Mouse (Mus musculus): ENCODE measurements at regions not wholly inside any gene's neighbourhood (a gene's known extent, or its start where the extent isn't known, plus 50 kb on each side); places are given as distances from the start of the nearest gene placed in this dataset.

DNA sequence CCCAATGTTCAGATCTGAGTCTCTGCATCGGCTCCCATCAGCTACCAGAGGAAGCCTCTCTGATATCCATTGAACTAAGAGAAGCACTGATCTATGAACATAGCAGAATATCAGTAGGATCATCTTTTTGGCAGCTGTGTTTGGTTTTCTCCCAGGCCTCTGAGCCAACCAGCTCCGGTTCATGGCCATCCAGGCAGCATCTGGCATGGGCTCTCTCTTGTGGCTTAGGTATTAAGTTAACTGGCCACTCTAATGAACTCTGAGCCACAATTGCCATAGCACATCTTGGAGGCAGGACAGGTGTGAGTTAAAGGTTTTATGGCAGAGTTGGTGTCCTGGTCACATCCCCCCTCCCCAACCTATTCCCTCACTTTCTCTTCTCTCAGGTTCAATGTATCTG lies 90.2 kb upstream of the Ufm1 start:
- Histone ChIP-seq H3K36me3 (no peaks in the 10 kb centered on the region), H3K9ac (no peak overlapping the region), H3K4me1 (no peaks in the 10 kb centered on the region), H3K4me3 (no peak overlapping the region), H3K27me3 (no peaks in the 10 kb centered on the region), H3K4me2 (replicated peaks) (no peak overlapping the region), H3K27ac (no peak overlapping the region), H3K9me3 (no peaks in the 10 kb centered on the region)
- no peak for ATAC-seq (ENCODE audit: insufficient number of reproducible peaks, insufficient read depth, low FRiP score, low TSS enrichment)
- 80% methylated on average over 2 of the region's 2 CpGs for WGBS

DNA sequence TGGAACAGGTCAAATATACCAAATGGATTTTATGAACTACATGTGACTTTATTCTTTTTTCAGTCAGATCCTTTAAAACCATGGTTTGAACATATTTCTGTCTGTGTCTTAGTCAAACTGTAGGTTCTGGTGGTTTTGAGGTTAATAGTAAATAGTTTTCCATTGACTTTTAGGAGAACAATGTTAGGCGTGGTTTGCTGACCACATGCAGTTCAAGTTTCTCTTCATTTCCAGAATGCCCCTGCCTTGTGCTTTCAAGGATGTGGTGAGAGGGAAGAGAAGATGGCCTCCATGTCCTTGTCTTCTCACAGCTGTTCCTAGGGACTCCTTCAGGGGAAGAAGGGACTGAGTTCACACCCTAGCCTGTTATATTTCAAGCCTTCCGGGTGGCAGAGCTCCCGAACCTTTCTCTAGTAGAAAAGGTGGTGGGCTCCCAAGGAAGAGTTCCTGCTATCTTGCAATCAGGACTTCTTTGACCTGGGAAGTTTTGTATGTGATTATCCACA lies 76.1 kb upstream of the Ufm1 start:
- Histone ChIP-seq H3K27ac (no peak overlapping the region), H3K9me3 (no peaks in the 10 kb centered on the region), H3K4me1 (no peaks in the 10 kb centered on the region), H3K9ac (no peak overlapping the region), H3K27me3 (no peaks in the 10 kb centered on the region), H3K4me2 (replicated peaks) (no peak overlapping the region), H3K4me3 (no peak overlapping the region), H3K36me3 (no peaks in the 10 kb centered on the region)
- no peak for ATAC-seq (ENCODE audit: insufficient number of reproducible peaks, insufficient read depth, low FRiP score, low TSS enrichment)
- WGBS, result 82% methylated on average over 3 of the region's 3 CpGs

DNA sequence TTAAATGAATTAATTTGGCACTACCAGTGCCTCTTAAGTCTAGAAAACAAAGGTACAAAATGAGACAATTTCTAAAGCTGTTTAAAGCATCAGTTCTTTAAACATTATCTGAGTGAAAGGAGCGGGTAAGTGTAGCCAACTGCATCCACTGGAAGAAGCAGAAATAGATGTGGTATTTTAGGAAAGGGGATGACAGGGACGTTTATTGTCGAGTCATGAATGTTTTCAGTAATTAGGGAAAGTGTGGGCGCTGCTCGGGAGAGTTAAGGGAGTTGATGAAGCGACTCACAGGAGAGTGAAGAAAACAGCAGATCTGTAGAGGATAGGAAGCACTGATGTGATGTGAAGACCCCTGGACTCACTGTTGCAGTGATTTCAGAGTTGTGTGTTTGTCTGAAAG lies 68.1 kb upstream of the Ufm1 start:
- no peak overlapping the region for H3K4me2 ChIP-seq (replicated peaks)
- WGBS, result 75% methylated on average over 6 of the region's 6 CpGs
- H3K9ac ChIP-seq, result no peak overlapping the region
- H3K27ac ChIP-seq, result no peak overlapping the region
- H3K9me3 ChIP-seq, result no peaks in the 10 kb centered on the region
- no peak overlapping the region for H3K4me3 ChIP-seq
- no peaks in the 10 kb centered on the region for H3K36me3 ChIP-seq
- H3K27me3 ChIP-seq, result no peaks in the 10 kb centered on the region
- no peak for ATAC-seq (ENCODE audit: insufficient number of reproducible peaks, insufficient read depth, low FRiP score, low TSS enrichment)
- H3K4me1 ChIP-seq, result no peaks in the 10 kb centered on the region

DNA sequence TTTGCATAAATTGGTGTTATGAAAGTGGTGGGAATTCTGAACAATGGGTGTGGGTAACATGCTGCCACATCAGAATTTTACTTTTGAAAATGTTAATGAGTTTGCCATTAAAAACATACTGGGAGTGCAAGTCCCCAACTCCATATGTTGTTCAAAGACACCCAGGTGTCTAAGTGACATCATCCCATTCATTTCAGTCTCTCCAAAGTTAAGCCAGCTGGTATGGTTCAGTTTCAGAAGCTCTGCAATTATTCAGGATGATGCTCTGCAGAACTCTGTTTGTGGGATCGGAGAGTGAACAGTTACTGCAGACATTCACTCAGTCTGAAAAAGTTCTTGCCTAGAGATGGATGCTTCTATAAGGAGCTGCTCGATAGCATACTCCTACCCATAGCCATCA lies 56.3 kb upstream of the Ufm1 start:
- Histone ChIP-seq H3K9me3 (no peaks in the 10 kb centered on the region), H3K4me2 (replicated peaks) (no peak overlapping the region)
- WGBS, result 83% methylated on average over 2 of the region's 2 CpGs

DNA sequence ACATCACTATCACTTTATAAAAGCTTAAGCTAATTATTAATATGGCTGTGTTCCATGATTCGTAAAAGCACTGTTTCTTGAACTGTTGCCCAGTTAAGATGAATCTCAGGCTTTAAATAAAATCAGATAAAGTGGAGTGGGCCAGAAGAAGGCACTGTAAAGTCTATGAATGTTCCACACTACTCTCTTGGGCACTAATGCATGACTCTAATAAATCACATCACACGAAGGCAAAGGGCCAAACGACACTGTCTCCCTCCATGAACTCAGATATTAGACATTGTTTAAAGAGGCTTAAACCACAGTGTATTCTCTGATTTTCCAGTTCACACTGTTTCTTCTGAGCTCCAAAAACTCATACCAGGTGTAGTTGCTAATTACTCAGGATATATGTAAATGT lies 55.9 kb upstream of the Ufm1 start:
- H3K36me3 ChIP-seq, result no peaks in the 10 kb centered on the region
- no peak for ATAC-seq (ENCODE audit: insufficient number of reproducible peaks, insufficient read depth, low FRiP score, low TSS enrichment)
- H3K4me2 ChIP-seq (replicated peaks), result no peak overlapping the region
- no peak overlapping the region for H3K9ac ChIP-seq
- 83% methylated on average over 3 of the region's 3 CpGs for WGBS
- H3K4me3 ChIP-seq, result no peak overlapping the region
- no peaks in the 10 kb centered on the region for H3K27me3 ChIP-seq
- no peaks in the 10 kb centered on the region for H3K4me1 ChIP-seq
- no peak overlapping the region for H3K27ac ChIP-seq
- H3K9me3 ChIP-seq, result no peaks in the 10 kb centered on the region

More for the DNA sequence above, 56.3 kb upstream of the Ufm1 start:
- no peaks in the 10 kb centered on the region for H3K27me3 ChIP-seq
- H3K4me3 ChIP-seq, result no peak overlapping the region
- no peak overlapping the region for H3K9ac ChIP-seq
- no peaks in the 10 kb centered on the region for H3K36me3 ChIP-seq
- no peak for ATAC-seq (ENCODE audit: insufficient number of reproducible peaks, insufficient read depth, low FRiP score, low TSS enrichment)
- H3K27ac ChIP-seq, result no peak overlapping the region
- no peaks in the 10 kb centered on the region for H3K4me1 ChIP-seq

DNA sequence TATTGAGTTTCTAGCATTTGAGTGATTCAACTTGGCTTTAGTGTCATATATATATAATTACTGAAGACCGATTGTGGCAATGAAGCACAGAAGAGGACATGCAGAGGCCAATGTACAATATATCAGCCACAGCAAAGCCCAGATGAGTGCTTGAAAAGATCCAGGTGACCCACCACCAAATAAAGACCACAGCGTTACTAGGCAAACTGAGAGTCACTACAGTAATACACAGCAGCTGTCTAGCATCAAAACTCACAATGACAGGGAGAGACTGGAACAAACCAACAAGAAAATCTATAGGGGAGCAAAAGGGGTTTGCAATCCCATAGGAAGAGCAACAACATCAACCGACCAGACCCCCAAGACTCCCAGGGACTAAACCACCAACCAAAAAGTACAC lies 54.3 kb upstream of the Ufm1 start:
- H3K9ac ChIP-seq, result no peak overlapping the region
- no peak overlapping the region for H3K4me2 ChIP-seq (replicated peaks)
- no peak for ATAC-seq (ENCODE audit: insufficient number of reproducible peaks, insufficient read depth, low FRiP score, low TSS enrichment)
- H3K27me3 ChIP-seq, result no peaks in the 10 kb centered on the region
- H3K4me1 ChIP-seq, result no peaks in the 10 kb centered on the region
- 80% methylated on average over 3 of the region's 3 CpGs for WGBS
- H3K27ac ChIP-seq, result no peak overlapping the region
- no peak overlapping the region for H3K4me3 ChIP-seq
- no peaks in the 10 kb centered on the region for H3K36me3 ChIP-seq
- H3K9me3 ChIP-seq, result no peaks in the 10 kb centered on the region

DNA sequence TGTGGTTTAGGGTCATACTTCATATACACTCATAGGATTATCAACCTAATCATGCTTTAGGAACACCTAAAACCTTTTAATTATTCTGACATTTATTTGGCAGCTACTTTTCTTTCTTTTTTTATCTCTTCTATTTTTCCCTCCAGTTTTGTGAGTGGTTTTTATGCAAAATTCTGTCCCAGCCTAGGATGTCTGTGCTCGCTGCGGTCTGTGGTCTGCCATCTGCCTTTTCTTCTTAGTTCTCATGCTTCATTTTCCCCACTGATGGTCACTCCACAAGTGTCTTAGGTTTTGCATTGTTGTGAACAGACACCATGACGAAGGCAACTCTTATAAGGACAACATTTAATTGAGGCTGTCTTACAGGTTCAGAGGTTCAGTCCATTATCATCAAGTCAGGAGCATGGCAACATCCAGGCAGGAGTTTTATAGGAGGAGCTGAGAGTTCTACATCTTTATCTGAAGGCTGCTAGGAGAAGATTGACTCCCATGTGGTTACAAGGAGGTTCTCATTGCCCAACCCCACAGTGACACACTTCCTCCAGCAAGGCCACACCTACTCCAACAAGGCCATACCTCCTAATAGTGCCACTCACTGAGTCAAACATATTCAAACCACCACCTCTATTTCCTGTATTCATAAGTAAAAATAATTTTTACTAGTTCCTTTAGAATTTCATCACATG lies 50.5 kb upstream of the Ufm1 start:
- Histone ChIP-seq H3K9me3 (no peaks in the 10 kb centered on the region), H3K4me2 (replicated peaks) (no peak overlapping the region), H3K36me3 (no peaks in the 10 kb centered on the region), H3K4me1 (no peaks in the 10 kb centered on the region), H3K27me3 (no peaks in the 10 kb centered on the region), H3K27ac (no peak overlapping the region), H3K4me3 (no peak overlapping the region), H3K9ac (no peak overlapping the region)
- ATAC-seq (ENCODE audit: insufficient number of reproducible peaks, insufficient read depth, low FRiP score, low TSS enrichment), result no peak
- WGBS, result 90% methylated on average over 3 of the region's 3 CpGs

Data from embryonic facial prominence, embryonic 12.5 days (tissue).